Mouse (Mus musculus) lung, adult 18-20 months (tissue): ENCODE measurements at regions not wholly inside any gene's neighbourhood (a gene's known extent, or its start where the extent isn't known, plus 50 kb on each side); places are given as distances from the start of the nearest gene placed in this dataset.

Experiments used
- DNase-seq, 2 experiments: peaks; one replicate each; pipeline ENCODE4 v3.0.0; 2022; ENCODE audit warnings: mixed read lengths in 2 of 2

DNA sequence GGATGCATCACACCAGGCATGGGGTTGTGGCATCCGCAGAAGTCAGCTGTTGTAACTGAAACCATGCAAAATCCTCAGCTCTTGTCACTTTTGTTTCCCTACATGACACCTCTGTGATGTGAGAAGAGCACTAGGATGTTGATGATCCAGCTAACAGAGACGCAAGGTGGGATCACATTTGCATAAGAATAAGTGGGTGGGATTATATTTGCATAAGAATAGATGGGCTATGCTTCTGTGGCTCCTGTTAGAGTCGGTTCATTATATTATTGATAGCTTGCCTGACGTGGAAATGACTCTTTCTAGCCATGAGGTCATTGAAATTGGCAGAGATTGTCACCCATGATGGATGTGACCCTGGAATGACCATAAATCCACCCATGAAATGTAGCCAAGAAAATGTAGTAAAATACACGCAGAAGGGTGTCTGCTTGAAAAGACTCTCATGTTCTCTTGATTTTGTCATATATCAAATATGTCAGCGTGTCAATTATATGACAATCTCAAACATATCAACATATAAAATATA, 102.2 kb upstream of the Arg1 start:
- no peak for DNase-seq

DNA sequence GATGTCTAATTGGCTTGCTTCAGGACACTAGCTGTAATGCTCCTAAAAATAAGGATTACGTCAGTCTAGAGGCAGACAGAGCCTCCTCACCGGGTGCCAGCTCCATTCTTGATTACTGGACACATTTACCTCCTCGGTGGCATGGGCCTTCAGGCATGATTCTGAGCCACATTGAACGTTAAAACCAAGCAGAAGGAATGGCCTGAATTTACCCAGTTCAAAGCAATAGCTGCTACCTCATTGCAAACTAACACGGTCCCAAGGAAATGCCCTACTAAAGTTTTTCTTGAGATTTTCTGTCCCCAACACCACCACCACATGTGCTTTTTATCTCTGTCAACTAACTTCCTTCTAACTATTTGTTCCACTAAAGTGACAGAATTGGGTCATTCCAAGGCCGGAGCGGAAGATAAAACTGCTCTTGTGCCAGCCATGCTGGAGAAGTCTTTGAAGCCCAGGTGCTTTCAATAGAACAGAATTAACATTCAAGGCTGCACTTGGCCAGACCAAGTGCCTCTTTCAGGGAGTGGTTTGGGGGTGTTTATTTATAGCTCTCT, 96.4 kb upstream of the Arg1 start:
- DNase-seq = peak; percentile 14 to 27

DNA sequence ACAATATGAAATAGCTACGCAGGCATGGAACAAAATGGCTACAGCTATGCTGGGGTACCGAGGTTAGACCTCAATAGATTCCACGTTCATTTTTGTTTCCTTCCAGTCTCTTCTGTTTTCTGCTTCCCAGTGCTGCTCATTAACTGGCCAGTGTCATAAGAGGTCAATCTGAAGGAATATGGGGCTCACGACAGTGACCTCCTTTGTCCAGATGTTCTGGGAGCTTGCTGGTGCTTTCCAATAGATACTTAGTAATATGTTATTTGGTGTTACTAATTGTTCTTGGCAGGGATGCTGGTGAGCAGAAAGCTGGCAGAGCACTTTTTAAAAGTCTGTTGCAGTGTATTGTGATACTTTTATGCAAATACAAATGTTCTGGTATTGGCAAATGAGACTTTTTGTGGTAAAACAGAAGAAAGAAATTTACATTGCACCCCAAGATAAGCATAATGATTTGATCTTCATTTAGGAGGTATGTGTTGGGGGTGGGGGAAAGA, 95.8 kb upstream of the Arg1 start:
- DNase-seq = peak in 1 of 2 experiments; percentile 6

DNA sequence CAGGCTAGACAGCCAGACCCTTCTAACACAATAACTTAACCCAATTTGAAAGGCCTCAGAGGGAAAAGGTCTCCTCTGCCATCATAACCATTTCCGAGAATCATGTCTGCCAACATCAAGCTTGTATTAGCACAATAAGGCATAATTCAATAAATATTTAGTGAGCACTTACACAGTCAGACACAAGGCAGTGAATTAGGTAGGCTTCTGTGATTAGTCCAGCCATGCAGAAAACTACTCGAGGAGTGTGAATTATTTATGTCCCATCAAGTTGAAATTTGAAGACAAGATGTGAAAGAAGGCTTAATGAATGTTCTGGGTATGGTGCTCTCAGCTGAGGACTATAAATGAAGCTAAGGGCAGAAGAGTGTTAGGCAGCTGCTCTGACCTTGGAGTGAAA, 91.7 kb upstream of the Arg1 start:
- no peak for DNase-seq

DNA sequence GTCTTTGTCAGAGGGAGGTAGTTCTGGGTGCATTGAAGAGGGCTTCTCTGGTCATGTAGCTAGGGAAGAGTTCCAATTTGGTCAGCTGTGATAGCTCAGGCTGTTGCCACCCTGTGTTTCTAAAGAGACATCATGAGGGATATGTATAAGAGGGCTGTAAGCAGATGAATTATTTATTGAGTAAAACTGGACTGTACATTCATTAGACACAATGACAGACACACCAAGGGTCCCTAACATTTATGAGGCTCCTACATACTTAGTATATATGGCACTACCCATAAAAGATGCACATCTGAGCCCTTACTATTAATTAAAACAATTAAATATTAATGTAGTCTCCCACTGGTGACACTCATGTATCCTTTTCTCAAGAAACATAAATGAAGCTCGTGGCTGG, 90.6 kb upstream of the Arg1 start:
- DNase-seq = no peak

DNA sequence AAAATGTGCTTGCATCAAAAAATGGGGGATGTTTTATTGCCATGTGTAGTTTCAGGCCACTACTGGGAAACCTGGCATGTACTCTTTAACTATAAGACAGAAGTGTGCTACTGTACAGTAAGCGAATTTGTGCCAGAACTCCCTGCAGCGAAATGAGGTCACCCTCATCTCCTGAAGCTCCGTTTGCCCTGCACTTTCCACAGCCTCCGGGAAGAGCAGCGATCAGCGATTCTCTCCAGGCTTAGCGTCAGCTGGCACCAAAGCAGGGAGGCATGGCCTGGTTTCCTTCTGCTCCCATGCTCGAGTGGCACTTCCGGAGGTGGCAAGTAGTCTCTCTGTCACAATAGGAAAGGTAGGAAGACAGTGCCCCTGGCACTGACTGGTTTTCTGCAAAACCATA, 88.8 kb upstream of the Arg1 start:
- DNase-seq = no peak

DNA sequence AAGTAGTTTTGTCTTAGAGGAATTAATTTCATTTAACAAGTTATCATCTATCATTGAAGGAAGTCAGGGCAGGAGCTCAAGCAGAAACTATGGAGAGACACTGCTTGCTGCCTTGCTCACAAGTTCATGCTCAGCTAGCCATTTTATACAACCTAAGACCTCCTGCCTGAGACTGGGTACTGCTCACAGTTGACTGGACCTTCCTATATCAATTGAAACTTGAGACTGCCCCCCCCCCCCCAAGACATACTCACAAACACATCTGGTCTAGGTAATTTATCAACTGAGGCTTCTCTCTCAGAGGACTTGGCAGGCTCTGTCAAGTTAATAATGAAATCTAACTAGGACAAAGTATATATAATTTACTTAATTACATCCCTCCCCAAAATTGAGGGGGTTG, 84.8 kb upstream of the Arg1 start:
- no peak for DNase-seq

DNA sequence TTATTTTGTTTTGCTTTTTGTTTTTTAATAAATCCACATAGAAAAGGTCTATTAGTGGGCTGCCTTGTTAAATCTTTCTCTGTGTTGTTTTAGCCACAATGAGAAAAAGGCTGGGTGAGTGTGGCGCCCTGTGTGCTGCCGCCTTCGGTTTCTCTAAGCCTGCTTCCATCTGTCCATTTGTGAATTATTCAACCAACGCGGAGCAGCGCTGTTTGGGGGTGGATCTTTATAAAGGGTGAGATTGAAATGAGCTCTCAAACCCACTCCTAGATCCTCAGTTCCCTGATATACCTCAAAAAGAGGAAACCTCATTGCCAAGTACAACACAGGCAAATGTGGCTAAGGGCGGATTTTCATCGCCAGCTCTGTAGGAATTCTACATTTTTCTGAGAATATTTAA, 74.0 kb upstream of the Arg1 start:
- no peak for DNase-seq

DNA sequence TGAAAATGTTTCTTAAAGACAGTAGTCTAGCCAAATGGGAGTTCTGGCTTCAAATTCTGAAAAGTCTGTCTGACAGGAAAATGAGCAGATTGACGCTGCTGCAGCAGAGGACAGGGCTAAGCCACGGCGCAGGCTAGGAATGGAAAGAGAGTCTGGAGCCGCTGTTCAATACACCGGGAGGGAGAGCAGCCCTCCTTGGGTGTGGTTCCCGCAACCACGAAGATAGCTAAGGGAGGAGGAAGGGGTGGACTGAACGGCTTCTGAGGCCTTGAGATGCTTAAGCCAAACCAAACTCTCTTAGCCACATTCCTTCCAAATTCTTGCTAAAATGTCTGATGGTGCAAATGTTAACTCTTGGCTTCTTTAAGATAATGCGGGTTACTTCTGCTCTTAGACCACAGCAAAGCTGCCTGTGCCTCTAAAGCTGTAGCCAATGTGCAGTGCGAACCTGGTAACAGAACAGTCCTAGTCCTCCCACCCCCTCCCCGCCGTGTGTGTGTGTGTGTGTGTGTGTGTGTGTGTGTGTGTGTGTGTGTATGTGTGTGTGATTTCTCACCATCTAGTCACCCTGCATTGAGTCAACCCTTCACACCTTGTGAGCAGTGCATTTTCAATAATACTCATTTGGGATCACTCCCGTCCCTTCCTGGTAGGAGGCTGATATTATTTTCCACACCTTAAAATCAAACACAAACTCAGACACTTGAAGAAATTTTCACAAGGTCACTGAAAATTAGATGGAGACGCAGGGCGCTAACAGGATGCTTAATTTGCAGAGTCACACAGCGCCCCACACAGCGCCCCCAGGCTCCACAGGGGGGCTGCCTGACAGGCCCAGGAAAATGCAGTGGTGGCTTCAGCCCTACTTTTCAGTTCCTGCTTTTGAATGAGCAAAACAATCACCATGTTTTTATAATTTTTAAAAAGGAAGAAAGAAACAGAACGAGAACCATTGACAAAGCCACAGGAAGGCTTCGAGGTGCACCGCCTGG, 73.2 kb upstream of the Arg1 start:
- DNase-seq = no peak

DNA sequence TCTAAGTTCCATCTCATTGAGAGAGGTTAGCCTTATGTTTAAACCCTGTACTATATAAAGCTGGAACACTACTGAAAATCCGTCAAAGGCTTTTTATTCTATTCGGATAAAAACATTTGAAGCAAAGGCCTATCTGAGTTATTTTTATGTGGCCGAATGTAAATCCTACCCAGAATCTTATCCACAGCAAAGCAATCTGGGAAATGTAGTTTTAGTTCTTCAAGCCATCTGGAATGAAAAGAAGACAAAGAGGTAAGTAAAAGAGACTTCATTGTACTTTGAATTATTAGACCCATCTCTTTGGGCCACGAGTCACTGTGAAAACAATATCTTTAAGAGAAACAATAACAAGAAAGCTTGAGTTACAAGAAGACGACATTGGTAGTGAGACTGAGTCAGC, 72.5 kb upstream of the Arg1 start:
- DNase-seq = no peak

DNA sequence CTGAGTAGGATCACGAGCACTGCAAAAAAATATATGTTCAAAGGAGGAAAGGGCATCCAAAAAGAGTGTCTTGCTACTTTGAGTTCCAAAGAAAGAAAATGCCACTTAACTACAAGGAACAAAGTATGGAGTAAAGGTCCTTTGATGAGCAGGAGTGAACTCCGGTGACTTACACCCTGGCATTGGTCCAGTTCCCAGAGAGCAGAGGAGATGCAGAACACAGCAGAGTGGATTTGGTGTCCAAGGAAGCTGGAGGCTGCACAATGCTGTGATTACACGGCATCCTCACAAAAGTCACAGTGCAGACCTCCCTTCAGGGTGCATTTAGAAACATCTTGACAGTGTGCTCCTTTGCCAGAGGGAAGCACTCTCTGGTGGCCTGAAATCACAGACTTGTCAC, 70.4 kb upstream of the Arg1 start:
- DNase-seq = no peak

DNA sequence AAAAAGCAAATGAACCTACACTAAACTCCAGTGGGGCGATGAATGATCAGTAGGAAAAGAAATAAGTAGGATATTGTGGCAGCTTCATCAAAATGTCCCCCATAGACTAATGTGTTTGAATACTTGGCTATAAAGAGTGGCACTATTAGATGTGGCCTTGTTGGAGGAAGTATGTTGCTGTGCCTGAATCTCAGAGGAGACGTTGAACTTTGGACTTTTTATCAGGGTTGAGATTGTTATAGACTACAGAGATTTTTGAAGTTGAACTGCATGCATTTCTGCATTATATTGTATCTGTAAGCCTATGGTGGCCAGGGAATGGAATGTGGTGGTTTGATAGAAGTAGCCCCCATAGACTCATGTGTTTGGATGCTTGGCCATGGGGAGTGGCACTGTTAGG, 68.5 kb upstream of the Arg1 start:
- no peak for DNase-seq

DNA sequence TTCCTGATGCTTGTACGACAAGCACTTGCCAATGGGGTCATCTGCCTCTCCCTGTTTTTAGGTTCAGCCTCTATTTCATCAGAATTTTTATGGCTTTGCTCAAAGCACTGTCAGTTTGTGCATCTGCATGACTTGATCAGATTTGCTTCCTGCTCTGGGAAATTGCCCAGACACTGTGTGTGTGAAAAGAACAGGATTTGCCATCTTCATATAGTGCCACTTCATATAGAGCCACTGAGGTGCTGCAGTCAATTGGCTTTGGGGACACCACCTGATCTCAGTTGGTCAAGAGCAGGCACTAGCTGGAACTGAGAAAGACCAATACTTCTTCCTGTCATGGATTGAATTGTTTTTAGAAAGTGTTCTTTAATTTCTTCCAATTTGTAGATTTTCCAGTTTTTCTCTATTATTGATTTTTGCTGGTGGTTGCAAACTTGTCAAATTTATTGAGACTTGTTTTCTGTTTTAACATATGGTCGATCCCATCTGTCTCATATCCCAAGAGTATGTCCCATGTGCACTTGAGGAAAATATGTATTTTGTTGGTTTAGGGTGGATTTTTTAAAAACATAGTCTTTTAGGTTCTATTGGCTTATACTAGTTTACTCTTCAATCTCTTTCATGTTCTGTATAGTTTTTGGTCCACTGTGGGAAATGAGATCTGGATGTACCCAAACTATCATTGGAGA, 62.8 kb upstream of the Arg1 start:
- DNase-seq = no peak

DNA sequence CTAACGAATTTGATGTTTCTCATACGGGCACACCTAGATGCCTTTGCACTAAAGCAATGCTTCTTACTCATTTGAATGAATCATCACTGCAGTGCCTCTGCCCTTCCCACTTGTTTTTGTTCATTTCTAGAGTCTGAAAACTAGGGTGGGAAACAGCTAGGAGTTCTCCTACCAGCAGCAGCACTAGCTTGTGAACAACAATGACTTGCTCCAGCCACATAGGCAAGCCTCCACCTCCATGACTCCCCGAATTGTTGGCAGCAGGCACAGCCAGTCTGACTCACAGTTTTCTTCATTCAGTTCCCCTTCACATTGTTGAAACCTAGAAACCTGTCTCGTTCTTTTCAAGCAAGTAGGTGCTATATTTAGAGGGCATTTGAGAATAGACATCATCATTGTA, 57.5 kb upstream of the Arg1 start:
- no peak for DNase-seq

DNA sequence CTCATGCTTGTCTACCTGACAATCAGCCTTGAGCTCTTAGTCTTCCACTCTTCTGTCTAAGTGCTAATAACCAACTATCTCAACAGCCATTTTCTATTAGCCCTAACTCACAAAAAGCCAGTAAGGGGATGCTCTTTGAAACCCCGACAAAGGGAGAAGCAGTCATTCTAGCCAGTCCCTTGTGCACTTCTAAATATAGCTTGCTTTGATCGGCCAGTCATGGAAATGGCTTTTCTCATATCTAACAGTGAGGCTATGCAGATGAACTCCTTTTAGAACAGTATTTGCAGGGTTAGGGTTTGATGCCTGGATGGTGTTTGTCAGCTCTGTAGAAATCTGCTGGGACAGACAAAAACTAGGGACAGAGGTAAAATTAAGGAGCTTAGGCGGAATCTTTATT, 54.5 kb upstream of the Arg1 start:
- DNase-seq = no peak
